Mouse (Mus musculus): ENCODE measurements around the gene Gm48552.

DNA sequence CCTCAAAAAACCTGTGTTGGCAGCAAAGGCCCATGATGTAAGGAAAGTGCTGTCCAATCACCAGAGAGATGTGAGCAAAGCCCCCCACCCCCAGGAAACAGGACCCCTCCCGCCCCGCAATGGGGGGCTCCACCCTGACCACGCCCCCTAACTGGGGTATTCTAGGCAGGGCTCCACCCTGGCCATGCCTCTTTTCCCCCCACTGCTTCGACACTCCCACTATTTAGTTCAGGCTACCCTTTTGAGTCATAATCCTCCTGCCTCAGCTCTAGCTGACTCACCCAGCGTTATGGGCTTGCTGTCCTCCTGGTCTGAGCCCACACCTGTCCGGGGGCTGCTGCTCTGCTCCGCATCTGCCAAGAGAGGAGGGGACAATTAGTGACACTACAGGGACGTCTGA is 20.5 kb downstream of the Gm48552 start:
- TF ChIP-seq POLR2A (IDR thresholded peaks at IDR 0.05; ENCODE audit: insufficient read depth, low read depth, low read length), result no peak
- TF ChIP-seq CTCF (IDR thresholded peaks at IDR 0.05), result no peak

Measured in heart, adult 2 months (tissue).